Mouse (Mus musculus) embryo, embryonic 11.5 days (tissue): Measurements from ENCODE around the gene Nfkbie.
A peak's percentile ranks its signal among the peaks of the same experiment; 100 is the strongest.

Experiments
- DNase-seq: peaks from one replicate; pipeline ENCODE4 v3.0.0-alpha.2; 2012; ENCODE audit warnings: low read depth, low spot score

The Nfkbie gene

DNA sequence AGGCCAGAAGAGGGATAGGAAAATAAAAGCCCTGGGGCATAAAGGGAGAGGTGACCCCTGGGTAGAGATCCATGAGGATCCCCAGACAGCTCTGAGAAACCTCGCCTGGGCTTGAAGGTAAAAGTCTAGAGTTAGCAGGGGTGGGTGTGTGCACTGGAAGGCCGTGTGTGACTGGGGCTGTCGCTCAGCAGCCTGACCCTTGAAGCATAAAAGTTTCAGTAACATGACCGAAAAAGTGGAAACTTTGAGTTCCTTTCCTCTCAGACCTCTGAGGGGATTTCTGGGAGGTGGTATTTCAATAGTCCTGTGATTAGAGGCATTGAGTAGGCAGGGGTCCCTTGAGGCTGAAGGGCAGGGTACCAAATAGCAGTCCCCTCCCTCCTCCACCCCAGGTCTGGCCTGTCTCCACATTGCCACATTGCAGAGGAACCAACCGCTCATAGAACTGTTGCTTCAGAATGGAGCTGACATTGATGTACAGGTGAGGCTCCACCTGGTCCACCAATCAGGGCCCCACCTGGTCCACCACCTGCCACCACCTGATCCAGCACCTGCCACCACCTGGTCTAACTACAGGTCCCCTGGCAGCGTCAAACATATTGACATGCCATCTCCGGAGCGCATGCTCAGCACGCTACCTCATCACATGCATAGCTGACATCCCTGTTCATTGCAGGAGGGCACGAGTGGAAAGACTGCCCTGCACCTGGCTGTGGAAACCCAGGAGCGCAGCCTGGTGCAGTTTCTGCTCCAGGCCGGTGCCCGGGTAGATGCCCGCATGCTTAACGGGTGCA is 4.4 kb downstream of the Nfkbie start:
- DNase-seq, result no peak

DNA sequence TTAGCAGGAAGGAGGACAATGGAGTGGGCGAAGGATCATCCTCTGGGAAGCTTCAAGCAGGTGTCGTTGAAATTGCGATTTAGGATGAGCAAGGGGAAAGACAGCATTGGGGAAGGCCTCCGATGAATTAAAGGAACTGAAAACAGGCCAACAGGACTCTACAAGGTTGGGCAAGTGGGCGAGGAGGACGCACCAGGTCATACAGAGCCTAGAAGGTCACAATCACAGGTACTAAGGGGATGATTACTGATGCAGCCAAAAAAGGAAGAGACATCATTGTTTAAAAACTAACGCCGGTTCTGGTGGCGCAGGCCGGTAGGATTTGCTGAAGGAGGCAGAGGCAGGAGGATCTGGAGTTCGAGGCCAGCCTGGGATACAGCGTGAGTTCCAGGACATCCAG is 7.7 kb downstream of the Nfkbie start:
- DNase-seq, result no peak

DNA sequence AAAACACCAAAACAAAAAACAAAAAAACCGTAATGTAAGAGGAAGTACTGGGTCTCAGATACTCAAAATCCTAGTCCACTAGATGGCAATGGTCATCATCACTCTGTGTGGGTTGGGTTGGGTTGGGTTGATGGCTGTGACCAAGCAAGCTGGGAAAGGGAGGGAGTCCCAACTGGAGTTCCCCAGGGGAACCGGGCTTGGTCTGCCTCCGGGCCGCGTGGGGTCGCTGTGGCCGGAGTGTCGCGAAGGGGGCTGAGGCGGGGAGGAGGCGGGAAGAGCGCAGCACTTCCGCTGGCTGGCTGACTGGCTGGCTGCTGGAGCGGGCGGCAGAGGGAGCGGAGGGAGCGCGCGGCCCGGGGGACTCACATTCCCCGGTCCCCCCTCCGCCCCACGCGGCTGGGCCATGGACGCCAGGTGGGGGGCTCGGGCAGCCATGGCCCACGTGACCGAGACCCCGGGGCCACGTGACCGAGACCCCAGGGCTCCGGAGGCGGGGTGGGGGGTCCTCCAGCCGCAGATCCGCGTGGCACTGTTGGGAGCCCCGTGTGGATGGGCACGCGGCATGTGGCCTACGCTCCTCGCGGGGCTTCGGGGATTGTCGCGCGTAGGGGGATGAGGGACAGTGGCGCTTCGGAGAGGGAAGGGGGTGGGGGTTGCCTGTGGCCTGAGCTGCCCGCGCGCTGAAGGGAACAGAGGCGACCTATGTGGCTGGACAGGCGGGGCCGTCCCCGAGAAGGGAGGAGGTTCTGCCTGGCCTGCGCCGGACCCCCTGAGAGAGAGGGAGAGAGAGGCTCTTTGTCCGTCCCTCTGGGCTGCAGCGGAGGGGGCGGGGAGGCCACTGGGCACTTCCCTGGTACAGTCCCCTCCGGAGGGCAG is 8.4 kb downstream of the Nfkbie start, which contains the start of gene Slc35b2:
Slc35b2 (plus strand) TSS at position 220 of the 876 bp plus-strand sequence.
- peak; percentile 85 for DNase-seq

DNA sequence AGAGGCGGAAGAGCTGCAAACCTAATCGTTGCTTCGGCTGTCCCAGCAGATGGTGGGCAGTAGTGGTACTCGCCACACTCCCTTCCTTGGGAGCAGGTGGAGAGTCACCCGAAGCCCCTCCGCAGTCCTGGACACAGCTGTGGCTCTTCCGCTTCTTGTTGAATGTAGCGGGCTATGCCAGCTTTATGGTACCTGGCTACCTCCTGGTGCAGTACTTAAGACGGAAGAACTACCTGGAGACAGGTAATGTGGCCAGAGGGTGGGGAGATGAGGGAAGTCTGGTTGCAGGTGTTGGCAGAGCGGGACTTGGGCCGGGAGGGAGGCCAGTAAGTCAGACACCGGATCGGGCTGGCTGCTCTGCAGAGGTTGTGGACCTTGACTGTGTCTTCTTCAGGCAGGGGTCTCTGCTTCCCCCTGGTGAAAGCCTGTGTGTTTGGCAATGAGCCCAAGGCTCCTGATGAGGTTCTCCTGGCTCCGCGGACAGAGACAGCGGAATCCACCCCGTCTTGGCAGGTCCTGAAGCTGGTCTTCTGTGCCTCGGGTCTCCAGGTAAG is 9.1 kb downstream of the Nfkbie start:
- no peak for DNase-seq

DNA sequence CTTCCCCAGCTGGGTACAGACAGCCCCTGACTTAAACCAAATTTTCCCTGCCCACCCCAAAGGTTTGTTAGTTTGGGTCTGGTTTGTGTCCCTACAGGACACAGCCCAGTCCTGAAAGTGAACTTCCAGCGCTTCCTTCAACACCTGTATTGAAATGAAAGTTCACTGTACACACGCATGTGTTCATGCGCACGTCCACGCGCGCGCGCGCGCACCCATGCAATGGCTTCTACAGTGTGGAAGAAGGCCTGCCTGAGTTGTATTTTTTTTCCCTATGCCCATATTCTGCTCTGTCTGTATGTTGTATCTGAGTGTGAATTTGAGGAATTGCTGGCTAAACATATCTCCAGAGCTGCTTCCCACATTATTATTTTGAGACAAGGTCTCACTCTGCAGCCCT is 9.6 kb downstream of the Nfkbie start:
- no peak for DNase-seq

DNA sequence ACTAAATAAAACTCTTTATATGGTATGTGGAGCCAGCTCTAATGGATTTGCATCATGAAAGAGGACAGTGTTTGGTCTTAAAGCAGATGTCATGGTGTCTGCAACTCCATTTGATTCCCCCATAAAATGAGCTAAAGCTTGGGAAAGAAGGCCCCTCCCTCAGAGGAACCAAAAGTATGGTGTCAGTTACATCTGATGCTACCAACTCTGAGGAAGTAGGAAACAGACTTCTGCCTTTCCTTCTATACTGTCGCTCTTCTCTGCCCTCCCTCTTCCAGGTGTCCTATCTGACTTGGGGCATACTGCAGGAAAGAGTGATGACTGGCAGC is 10.5 kb downstream of the Nfkbie start:
- DNase-seq, result no peak

DNA sequence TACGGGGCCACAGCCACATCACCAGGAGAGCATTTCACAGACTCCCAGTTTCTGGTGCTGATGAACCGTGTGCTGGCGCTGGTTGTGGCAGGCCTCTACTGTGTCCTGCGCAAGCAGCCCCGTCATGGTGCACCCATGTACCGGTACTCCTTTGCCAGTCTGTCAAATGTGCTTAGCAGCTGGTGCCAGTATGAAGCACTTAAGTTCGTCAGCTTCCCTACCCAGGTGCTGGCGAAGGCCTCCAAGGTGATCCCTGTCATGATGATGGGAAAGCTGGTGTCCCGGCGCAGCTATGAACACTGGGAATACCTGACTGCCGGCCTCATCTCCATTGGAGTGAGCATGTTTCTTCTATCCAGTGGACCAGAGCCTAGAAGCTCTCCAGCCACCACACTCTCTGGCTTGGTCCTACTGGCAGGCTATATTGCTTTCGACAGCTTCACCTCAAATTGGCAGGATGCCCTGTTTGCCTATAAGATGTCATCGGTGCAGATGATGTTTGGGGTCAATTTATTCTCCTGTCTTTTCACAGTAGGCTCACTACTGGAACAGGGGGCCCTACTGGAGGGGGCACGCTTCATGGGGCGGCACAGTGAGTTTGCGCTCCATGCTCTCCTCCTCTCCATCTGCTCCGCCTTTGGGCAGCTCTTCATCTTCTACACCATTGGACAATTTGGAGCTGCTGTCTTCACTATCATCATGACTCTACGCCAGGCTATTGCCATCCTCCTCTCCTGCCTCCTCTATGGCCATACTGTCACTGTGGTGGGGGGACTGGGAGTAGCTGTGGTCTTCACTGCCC is 11.1 kb downstream of the Nfkbie start:
- no peak for DNase-seq

DNA sequence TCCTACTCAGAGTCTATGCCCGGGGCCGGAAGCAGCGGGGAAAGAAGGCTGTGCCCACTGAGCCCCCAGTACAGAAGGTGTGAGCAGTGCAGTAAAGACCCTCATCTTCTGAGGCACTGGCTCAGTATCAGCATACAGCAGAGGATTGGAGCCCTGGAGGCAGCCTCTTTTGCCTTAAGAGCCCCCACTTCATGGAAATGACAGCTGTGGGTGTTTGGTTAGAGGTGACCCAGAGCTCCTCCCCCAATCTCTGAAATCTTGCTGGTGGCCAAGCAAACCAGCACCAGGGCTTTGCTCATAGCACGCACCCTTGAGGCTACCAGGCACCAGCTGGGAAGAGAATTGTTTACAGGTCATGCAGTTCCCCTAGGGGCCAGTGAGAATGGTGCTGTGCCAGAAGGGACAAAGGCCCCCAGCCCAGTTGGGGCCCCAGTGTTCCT is 11.7 kb downstream of the Nfkbie start:
- DNase-seq, result no peak

DNA sequence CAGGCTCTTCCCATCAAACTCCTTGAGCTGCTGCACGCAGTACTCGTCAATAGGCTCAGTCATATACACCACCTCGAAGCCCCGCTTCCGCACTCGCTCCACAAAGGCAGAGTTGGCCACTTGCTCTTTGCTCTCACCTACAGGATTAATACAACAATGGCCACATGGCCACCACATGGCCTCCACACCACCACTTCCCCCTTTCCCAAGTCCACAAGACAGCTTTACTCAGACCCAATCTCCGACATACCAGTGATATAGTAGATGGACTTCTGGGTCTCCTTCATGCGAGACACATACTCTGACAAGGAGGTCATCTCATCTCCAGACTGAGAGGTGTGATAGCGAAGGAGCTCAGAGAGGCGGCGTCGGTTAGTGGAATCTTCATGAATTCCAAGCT is 13.5 kb downstream of the Nfkbie start:
- DNase-seq, result no peak

DNA sequence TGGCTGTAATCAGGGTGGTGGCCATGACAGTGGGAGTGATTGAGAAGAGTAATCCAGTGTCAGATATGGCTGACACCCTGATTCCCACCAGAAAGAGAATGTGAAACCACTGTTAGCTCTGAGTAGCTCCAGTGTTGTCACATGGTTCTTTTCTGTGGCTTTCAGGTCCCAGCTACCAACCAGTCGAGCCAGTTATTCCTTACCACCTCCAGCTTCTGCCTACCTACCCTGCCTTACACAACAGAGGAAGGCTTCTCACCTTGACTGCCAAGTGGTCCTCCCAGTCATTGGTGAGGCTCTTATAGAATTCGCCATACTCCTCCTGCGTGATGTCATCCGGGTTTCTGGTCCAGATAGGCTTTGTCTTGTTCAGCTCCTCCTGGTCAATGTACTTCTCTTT is 14.5 kb downstream of the Nfkbie start:
- no peak for DNase-seq

DNA sequence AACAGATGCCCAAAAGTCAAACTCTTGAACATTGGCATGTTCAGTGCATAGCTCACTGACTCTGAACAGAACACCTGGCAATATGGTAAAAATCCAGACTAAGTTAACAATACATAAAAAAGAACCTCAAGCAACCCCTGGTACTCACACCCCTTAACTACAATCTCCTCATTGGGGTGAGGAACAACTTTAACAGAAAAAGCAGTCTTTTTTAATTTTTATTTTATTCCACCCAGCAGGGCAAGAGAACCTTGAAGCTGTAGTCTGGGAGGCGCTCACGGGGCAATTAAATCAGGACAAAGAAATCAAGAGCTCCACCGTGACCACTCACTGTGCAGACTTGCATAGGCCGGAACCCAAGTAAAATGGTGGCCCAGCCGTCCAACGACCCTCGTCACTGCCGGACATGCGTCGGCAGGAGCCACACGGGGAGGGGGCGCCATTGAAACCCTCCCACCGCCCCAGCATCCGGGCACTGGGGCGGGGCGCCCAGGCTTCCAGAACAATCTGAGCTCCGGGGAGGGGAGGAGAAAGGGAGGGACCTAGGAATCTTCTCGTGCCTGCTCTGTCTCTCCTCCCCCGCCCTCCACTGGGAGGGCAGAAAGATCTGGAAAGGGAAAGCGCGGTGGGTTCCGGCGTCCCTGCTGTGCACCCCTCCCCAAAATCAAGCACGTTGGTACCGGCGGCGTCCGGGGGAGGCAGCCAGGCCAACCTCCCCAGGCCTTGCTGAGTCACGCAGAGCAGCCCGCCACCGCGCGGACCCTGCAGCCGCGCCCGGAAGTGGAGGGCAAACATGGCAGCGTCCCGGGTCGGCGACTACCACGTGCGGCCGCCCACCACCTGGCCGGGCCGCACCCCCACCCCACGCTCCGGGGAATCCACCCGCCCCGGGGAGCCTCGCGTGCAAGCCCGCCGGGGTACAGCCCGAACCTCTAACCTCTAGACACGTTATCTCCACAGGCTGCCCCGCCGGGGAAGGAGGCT is 16.9 kb downstream of the Nfkbie start:
- DNase-seq, result peak; percentile 72

DNA sequence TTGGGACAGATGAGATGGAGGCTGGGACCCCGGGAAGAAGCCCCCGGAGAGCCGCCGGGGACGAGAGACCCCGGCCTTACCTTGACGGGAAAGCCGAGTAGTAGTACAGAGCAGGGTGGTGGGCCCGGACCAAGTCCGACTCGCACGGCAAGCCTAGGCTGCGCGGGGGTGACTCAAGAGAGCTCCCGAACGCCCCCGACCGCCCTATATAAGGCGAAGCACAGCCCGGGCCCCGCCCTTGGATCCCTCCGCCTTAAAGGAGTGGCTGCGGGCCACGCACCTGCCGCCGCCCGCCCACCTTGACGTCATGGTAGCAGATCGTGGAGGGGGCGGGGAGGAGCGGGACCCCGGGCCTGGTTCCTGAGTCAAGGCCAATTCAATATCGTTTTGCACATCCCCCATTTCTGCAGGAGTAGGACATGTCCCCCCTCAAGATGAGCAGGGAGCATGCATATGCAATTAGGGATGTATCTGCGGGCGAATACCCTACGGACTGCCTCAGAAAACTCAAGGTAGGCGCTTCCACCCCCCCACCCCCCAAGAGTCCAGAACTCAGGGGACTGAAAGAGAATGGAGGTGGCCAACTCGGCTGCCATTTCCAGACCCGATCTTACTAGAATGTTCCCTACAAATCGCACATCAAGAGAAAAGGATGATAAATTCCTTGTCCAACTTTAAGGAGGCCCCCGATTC is 17.7 kb downstream of the Nfkbie start, which contains the start of gene Hsp90ab1:
Hsp90ab1 (minus strand) TSS at position 185 of the 693 bp plus-strand sequence.
- DNase-seq, result peak; percentile 96

DNA sequence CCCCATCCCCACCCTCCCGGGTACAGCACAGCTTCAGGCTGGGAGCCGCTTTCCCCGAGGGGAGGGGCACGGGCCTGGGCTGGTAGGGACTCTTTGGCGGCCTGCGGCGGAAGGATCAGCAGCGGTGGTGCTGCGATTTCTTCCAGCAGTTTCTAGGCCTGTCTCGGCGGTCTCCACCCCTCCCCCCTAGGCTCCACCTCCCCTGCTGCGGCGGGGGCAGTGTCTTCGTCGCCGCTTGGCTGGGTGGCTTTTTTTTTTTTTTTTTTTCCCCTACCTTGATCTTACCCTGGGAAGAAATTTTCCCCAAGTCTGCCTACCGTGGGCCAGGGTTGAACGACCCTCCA is 18.2 kb downstream of the Nfkbie start:
- peak; percentile 87 for DNase-seq

DNA sequence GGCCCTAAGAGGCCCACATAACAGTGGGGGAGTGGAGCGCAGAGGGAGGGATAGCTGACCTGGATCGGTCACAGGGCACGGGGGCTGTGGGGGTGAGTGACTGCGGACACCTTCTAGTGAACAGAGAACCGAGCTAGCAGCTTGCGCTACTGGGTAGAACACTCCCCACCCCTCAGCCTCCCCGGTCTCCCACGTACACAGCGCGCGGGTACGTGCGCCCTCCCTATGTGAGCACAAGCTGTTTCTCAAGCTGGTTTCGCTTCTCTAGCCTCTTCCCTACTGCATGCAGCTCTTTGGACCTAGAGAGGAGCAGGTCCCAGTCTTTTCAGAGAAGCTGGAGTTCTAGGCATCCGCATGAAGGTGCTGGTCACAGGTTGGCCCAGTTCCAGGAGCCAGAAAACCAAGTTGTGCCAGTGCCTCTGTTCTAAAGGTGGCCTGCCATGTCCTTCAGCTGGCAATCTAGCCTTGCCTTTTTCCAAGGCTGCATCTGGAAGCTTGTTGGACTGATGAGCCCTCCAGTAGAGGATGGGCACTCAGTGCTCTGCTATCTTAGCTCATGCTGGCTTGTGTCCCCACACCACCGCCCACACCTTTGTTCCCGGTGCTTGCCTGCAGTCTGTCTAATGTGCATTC is 18.7 kb downstream of the Nfkbie start:
- no peak for DNase-seq

DNA sequence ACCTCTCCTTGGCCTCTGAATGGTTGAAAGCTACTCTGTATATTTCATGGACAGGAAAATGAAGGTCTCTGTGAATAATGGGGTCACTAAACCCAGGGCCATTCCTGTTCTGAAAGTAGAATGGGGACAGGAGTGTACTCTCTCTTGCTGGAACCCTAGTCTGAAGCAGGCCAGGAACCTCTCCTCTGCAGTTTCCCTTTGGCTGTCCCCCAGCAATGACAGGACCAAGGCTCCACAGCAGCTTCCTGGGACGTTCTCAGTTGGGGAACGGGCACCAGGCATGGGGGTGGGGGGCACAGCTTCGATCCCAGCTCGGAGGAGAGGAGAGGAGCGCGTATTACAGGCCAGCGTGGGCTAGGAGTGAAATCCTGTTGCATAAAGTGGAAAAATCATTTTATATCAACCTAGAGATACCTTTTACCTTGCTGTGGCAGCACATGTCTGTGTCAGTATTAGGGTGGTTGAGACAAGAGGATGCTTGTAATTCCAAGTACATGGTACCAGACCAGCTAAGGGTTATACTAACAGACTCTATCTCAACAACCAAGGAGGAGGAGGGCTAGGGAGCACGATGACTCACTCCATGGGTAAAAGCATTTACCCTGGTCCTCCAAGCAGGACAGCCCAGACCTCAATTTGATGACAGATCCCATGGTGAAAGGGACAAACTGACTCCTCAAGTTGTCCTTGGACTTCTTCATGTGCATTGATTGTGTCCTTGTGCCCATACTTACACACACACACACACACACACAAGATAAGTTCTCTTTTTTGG is 19.8 kb downstream of the Nfkbie start:
- DNase-seq, result no peak

DNA sequence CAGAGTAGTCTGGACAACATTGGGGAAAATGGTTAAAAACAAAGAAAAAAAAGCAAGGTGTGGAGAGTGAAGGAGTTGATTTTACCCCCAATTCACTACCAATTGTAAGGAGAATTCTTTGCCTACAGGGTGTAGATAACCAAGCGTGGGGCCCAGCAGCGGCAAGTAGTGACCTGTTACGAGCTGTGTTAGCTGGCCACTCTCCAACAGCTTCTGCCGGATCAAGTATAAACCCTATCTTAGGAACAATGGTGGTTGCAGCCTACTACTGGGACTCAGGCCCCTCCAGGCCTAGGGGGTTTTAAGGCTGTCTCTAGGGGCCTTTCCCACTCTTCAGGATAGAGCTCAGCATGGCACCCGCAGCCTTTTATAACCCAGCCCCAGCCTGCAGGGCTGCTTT is 22.7 kb downstream of the Nfkbie start:
- no peak for DNase-seq

DNA sequence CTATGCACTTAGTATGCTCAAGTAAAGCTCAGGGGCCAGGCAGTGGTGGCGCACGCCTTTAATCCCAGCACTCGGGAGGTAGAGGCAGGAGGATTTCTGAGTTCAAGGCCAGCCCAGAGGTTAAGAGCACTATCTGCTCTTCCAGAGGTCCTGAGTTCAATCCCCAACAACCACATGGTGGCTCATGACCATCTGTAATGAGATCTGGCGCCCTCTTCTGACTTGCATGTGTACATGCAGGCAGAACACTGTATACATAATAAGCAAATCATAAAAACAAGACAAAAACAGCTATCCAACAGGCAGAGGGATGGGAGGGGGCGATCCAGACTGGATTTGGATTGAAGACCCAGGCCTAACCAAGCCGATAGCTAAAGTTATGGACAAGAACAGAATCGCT is 23.3 kb downstream of the Nfkbie start:
- DNase-seq, result no peak

DNA sequence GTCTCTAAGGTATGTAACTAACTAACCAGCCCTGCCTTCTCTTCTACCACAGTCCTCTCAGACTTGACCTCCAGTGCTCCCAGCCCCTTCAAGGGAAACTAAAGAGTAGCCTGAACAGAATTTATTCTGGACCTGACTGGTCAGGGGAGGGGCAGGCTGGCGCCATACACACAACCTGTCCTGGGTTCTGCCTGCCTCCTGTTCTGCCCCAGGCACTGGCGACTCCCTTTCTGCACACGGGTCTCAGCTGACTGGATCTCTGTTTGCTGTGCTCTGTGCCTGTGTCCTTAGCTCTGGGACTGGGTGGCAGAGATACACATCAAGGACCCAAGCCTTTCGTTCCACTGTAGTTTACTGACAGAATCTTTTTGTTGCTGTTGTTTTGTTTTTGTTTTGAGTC is 24.1 kb downstream of the Nfkbie start:
- DNase-seq, result no peak
